Mouse (Mus musculus): ENCODE measurements around the gene Plxdc2. TPM values are rescaled to one million over a fixed set of nuclear protein-coding genes. Genes with fewer than 3 reads are reported as not detected.
A peak's percentile ranks its signal among the peaks of the same experiment; 100 is the strongest.

The Plxdc2 gene
- polyA plus RNA-seq, 1 experiment from 2014 or later = 32.1 TPM

DNA sequence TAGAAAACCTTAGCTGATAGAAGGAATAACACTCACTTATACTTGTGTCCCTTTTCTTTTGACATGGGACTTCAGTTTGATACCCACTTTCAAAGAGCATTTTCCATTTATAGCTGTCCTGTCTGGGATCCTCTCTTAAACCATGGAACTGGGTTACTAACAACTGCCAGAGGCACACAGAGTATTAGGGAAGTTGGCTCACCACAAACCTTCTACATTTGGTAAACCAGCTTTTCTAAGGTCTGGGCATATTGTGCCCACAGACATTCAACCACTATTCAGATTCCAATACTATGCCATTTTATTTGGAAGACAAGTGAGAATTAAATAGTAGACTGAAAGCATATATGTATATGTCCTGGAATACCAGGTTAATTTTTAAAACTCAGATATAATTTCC, 232.4 kb downstream of the Plxdc2 start:
- Histone ChIP-seq H3K27ac (no peak overlapping the region), H3K4me2 (replicated peaks) (no peak overlapping the region), H3K36me3 (no peaks in the 10 kb centered on the region), H3K4me1 (no peaks in the 10 kb centered on the region), H3K9ac (no peak overlapping the region), H3K27me3 (no peaks in the 10 kb centered on the region), H3K4me3 (no peak overlapping the region), H3K9me3 (no peaks in the 10 kb centered on the region)
- no peak for ATAC-seq (ENCODE audit: insufficient number of reproducible peaks, insufficient read depth, low FRiP score, low TSS enrichment)

- H3K27me3 ChIP-seq = no peaks in the 10 kb centered on the region
- H3K27ac ChIP-seq = no peak overlapping the region
- no peaks in the 10 kb centered on the region for H3K36me3 ChIP-seq
- H3K4me3 ChIP-seq = no peak overlapping the region
- no peaks in the 10 kb centered on the region for H3K9me3 ChIP-seq
- WGBS = 75% methylated on average over 1 of the region's 1 CpGs
- no peak for ATAC-seq (ENCODE audit: insufficient number of reproducible peaks, insufficient read depth, low FRiP score, low TSS enrichment)
- no peak overlapping the region for H3K9ac ChIP-seq
- H3K4me2 ChIP-seq (replicated peaks) = no peak overlapping the region
- no peaks in the 10 kb centered on the region for H3K4me1 ChIP-seq
These were observed 239.3 kb downstream of the Plxdc2 start for GRCm38 (mm10) chr2:16595451-16595850.

GRCm38 (mm10) chr2:16598231-16598630, 242.1 kb downstream of the Plxdc2 start:
- Histone ChIP-seq H3K4me1 (no peaks in the 10 kb centered on the region), H3K9ac (no peak overlapping the region), H3K36me3 (no peaks in the 10 kb centered on the region), H3K4me3 (no peak overlapping the region), H3K27ac (no peak overlapping the region), H3K27me3 (no peaks in the 10 kb centered on the region), H3K9me3 (no peaks in the 10 kb centered on the region), H3K4me2 (replicated peaks) (no peak overlapping the region)
- ATAC-seq (ENCODE audit: insufficient number of reproducible peaks, insufficient read depth, low FRiP score, low TSS enrichment) = no peak
- WGBS = 89% methylated on average over 3 of the region's 3 CpGs

DNA sequence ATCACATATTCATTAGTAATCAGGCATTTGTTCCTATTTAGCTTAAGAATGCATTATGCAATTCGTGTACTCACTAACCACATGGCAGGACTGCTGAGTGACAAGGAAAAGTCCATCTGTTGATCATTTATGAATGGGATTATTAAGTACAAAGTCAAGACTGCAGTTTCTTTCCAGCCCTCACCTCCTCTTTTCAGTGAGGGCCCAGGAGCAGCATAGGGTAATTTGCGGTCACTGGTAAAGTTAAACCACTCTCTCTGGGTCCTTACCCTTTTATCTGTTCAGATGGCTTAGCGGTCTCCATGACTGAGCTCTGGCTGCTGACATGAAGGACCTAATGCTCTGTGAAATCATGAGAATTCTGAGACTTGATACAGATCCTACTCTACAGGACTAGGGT, 248.2 kb downstream of the Plxdc2 start:
- Histone ChIP-seq H3K36me3 (no peaks in the 10 kb centered on the region), H3K9me3 (no peaks in the 10 kb centered on the region), H3K4me2 (replicated peaks) (no peak overlapping the region), H3K9ac (no peak overlapping the region), H3K27ac (no peak overlapping the region), H3K4me1 (peaks cover 12% of the 10 kb centered on the region; the same call in 1 of the 2 replicates), H3K4me3 (no peak overlapping the region), H3K27me3 (no peaks in the 10 kb centered on the region)
- WGBS = 69% methylated on average over 3 of the region's 3 CpGs
- no peak for ATAC-seq (ENCODE audit: insufficient number of reproducible peaks, insufficient read depth, low FRiP score, low TSS enrichment)

DNA sequence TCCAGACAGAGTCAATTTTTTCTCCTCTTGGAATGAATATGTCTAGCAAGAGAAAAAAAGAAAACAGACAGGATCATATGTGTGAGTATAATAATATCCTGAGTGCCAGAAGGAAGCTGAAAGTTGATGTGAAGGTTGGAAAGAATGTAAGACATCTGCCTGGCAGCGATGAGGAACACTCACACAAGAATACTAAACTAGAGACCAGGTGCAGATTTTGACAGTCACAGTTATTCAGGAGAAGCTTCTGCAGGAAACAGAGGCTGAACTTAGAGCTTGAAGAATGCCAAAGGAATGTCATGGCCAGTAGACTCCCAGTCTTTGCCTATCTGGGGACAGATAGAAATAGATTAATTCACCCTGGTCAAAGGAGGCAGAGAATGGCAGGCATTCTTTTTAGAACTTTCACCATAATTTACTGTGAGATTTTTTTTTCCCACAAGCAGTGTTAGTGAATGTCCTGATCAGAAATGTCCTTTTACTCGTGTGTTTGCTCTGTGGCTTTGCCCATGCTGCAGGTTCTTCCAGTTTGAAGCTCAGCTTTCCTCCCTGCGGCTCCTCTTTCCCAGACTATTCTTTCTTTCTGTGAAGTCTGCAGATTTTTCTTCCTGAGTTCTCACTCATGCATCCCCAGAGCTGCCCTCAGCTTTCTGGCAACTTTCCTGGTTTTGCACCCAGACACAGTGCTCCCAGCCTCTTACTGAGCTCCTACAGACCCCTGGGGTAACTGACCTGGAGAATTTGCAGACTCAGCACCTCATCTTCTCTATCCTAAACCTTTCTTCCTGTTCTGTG, 251.9 kb downstream of the Plxdc2 start:
- no peak for ATAC-seq (ENCODE audit: insufficient number of reproducible peaks, insufficient read depth, low FRiP score, low TSS enrichment)
- no peak overlapping the region for H3K4me2 ChIP-seq (replicated peaks)
- WGBS = 44% methylated on average over 3 of the region's 3 CpGs

DNA sequence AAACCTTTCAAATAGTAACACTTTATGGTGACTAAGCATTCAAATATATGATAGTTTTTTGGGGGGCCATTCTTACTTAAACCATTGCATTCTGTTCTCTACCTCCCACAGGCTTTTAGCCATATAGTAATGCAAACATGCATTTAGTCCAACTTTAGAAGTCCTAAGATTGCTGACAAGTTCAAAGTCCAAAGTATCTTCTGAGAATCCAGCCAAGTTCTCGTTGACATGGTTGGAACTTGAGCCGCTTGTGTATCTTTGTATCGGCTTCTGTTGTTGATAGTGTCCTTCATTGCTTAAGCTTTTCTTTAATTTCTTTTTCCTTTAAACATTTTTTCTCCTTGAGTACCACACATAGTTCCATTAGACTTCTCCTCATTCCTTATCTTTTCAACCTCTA, 286.0 kb downstream of the Plxdc2 start:
- Histone ChIP-seq H3K4me2 (replicated peaks) (no peak overlapping the region), H3K27ac (no peak overlapping the region), H3K36me3 (no peaks in the 10 kb centered on the region), H3K9ac (no peak overlapping the region), H3K4me3 (no peak overlapping the region), H3K27me3 (no peaks in the 10 kb centered on the region), H3K4me1 (no peaks in the 10 kb centered on the region), H3K9me3 (no peaks in the 10 kb centered on the region)
- WGBS = 92% methylated on average over 3 of the region's 3 CpGs
- ATAC-seq (ENCODE audit: insufficient number of reproducible peaks, insufficient read depth, low FRiP score, low TSS enrichment) = no peak

More for the DNA sequence above, 251.9 kb downstream of the Plxdc2 start:
- no peak overlapping the region for H3K9ac ChIP-seq
- H3K27ac ChIP-seq = 0 out of 2 replicates have a peak overlapping the region, but pooled peaks have one; percentile 54
- no peak overlapping the region for H3K4me3 ChIP-seq
- H3K36me3 ChIP-seq = no peaks in the 10 kb centered on the region
- no peaks in the 10 kb centered on the region for H3K27me3 ChIP-seq
- peaks cover 12% of the 10 kb centered on the region; the same call in 1 of the 2 replicates for H3K4me1 ChIP-seq
- H3K9me3 ChIP-seq = no peaks in the 10 kb centered on the region

- H3K27ac ChIP-seq = no peak overlapping the region
- no peak overlapping the region for H3K4me2 ChIP-seq (replicated peaks)
- H3K9me3 ChIP-seq = no peaks in the 10 kb centered on the region
- 80% methylated on average over 2 of the region's 2 CpGs for WGBS
- no peak overlapping the region for H3K9ac ChIP-seq
- H3K36me3 ChIP-seq = no peaks in the 10 kb centered on the region
- no peaks in the 10 kb centered on the region for H3K4me1 ChIP-seq
- no peaks in the 10 kb centered on the region for H3K27me3 ChIP-seq
- ATAC-seq (ENCODE audit: insufficient number of reproducible peaks, insufficient read depth, low FRiP score, low TSS enrichment) = no peak
- H3K4me3 ChIP-seq = no peak overlapping the region
These were observed 295.6 kb downstream of the Plxdc2 start for GRCm38 (mm10) chr2:16651713-16652112.

- no peak overlapping the region for H3K9ac ChIP-seq
- H3K9me3 ChIP-seq = no peaks in the 10 kb centered on the region
- H3K4me2 ChIP-seq (replicated peaks) = no peak overlapping the region
- ATAC-seq (ENCODE audit: insufficient number of reproducible peaks, insufficient read depth, low FRiP score, low TSS enrichment) = no peak
- H3K36me3 ChIP-seq = no peaks in the 10 kb centered on the region
- 24% methylated on average over 1 of the region's 1 CpGs for WGBS
- H3K27me3 ChIP-seq = no peaks in the 10 kb centered on the region
- H3K4me3 ChIP-seq = no peak overlapping the region
- 0 out of 2 replicates have a peak, but pooled peaks cover 4% of the 10 kb centered on the region for H3K4me1 ChIP-seq
- no peak overlapping the region for H3K27ac ChIP-seq
These were observed 308.4 kb downstream of the Plxdc2 start for GRCm38 (mm10) chr2:16664516-16664915.

DNA sequence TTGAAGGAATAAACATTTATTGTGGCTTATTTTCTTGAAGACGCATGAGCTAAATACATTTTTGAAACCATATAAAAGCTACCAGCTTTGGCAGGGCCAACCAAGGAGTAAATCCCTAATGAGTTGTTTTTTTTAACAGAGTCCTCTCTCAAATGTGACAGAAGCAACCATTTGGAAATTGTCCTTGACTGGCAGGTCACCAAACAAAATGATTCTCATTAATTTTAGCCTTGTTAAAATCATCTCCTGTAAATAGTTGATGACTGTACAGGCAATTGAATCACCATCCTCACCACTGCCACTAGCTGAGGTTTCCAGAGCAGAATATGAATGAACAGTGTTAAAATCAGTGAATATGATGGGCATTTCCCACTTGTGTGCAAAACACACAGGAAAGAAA, 312.3 kb downstream of the Plxdc2 start:
- Histone ChIP-seq H3K4me3 (no peak overlapping the region), H3K4me2 (replicated peaks) (no peak overlapping the region), H3K4me1 (0 out of 2 replicates have a peak, but pooled peaks cover 4% of the 10 kb centered on the region), H3K27me3 (no peaks in the 10 kb centered on the region), H3K9me3 (no peaks in the 10 kb centered on the region), H3K9ac (no peak overlapping the region), H3K27ac (no peak overlapping the region), H3K36me3 (no peaks in the 10 kb centered on the region)
- ATAC-seq (ENCODE audit: insufficient number of reproducible peaks, insufficient read depth, low FRiP score, low TSS enrichment) = no peak
- WGBS = 87% methylated on average over 1 of the region's 1 CpGs

GRCm38 (mm10) chr2:16682905-16683304, 326.8 kb downstream of the Plxdc2 start:
- Histone ChIP-seq H3K27ac (no peak overlapping the region), H3K9ac (no peak overlapping the region), H3K27me3 (no peaks in the 10 kb centered on the region), H3K4me3 (no peak overlapping the region), H3K4me1 (no peaks in the 10 kb centered on the region), H3K36me3 (no peaks in the 10 kb centered on the region), H3K4me2 (replicated peaks) (no peak overlapping the region), H3K9me3 (no peaks in the 10 kb centered on the region)
- ATAC-seq (ENCODE audit: insufficient number of reproducible peaks, insufficient read depth, low FRiP score, low TSS enrichment) = no peak
- 93% methylated on average over 3 of the region's 3 CpGs for WGBS

DNA sequence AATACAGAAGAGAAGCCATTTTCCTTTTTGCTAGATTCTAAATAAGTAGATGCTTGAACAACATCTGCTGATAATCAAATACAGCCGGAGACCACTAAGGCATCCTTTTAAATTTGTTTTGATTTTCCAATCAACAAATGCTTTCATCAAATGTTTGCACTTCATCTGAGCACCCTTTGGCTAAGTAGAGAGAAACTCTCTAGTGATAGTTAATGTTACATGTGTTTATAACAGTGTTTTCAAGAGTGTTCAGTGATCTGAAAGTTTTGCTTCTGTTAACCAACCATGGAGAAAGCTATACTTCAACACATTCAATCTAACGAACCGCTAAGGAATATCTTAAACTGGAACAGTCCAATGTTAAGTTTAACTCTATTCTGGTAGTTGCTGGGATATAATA, 327.6 kb downstream of the Plxdc2 start:
- Histone ChIP-seq H3K4me3 (no peak overlapping the region), H3K9ac (no peak overlapping the region), H3K27me3 (no peaks in the 10 kb centered on the region), H3K4me2 (replicated peaks) (no peak overlapping the region), H3K9me3 (no peaks in the 10 kb centered on the region), H3K36me3 (no peaks in the 10 kb centered on the region), H3K27ac (no peak overlapping the region), H3K4me1 (no peaks in the 10 kb centered on the region)
- ATAC-seq (ENCODE audit: insufficient number of reproducible peaks, insufficient read depth, low FRiP score, low TSS enrichment) = no peak
- 51% methylated on average over 3 of the region's 3 CpGs for WGBS

- H3K27me3 ChIP-seq = no peaks in the 10 kb centered on the region
- ATAC-seq (ENCODE audit: insufficient number of reproducible peaks, insufficient read depth, low FRiP score, low TSS enrichment) = no peak
- H3K36me3 ChIP-seq = no peaks in the 10 kb centered on the region
- WGBS = 70% methylated on average over 1 of the region's 1 CpGs
- H3K4me3 ChIP-seq = no peak overlapping the region
- no peaks in the 10 kb centered on the region for H3K4me1 ChIP-seq
- no peak overlapping the region for H3K9ac ChIP-seq
- H3K9me3 ChIP-seq = no peaks in the 10 kb centered on the region
- H3K4me2 ChIP-seq (replicated peaks) = no peak overlapping the region
- no peak overlapping the region for H3K27ac ChIP-seq
These were observed 328.4 kb downstream of the Plxdc2 start for GRCm38 (mm10) chr2:16684529-16684928.

Measured in embryonic facial prominence, embryonic 12.5 days (tissue).